Mouse (Mus musculus) kidney, adult 8-10 months (tissue): ENCODE measurements around the gene Cd40.

Experiments used
- DNase-seq, 2 experiments: peaks; one replicate each; pipeline ENCODE4 v3.0.0; 2022

The Cd40 gene

DNA sequence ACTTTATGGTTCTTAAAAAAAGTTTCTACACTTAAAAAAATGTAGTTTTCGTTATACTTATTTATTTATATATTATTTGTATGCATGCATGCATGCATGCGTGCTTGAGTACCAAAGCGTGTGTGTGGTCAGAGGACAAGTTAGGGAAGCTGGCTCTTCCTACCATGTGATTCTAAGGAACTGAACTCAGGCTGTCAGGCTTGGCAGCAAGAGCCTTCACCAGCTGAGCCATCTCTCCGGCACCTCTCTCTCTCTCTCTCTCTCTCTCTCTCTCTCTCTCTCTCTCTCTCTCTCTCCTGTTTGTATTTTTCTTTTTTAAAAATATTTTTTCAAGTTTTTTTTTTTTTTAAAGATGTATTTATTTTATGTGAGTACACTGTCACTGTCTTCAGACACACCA lies 4.5 kb downstream of the Cd40 start:
- DNase-seq: no peak

DNA sequence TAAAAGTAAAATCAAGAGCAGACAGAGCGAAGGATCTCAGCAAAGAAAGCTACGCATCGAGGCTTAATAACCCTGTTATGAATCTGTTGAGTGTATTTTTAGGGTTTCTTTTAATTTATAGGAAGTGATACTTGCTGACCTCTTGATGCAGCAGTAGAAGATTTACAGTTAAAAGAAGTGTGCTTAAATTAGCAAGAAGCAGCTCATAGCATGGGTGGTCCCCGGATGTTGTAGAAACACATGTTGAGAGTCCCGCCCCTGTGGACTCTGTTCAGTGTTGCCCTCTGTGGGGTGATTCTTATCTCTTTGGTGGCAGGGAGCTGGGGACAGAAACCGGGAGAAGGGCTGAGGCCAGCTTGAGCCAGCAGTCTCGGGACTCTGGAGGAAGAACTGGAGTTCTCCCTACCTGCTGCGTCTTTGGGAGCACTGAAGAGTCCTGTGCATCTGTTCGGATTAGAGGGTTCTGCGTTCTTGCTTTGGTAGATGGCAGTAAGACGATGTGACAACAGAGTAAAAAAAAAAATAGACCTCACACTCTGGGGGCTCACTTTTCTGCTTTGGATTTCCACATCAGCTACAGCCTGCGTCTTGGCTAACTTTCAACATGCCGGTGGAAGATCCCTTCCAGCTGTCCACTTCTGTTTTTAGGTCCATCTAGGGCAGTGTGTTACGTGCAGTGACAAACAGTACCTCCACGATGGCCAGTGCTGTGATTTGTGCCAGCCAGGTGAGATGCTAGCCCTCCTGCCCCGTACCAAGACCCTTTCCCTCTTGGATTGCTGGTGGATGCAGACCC lies 6.4 kb downstream of the Cd40 start:
- peak in 1 of 2 experiments; percentile 12 for DNase-seq

DNA sequence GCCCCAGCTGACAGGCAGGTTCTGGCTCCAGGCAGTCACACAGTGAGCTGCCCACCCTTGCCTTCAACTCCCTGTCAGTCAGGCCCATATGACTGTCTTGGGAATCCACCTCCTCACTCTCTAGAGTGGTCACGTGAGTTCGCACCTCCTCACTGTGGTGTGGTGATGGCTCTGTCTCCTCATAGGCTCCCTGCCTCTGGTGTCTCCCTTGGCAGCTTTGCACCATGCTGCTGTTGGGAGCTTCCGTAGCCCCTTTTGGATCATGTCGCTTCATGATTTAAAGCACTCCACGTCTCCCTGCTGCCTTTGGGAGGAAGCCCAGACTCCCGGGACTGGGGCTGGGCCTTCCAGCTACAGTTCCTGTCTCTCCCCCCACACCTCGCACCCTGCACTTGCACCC lies 9.1 kb downstream of the Cd40 start:
- DNase-seq: no peak

DNA sequence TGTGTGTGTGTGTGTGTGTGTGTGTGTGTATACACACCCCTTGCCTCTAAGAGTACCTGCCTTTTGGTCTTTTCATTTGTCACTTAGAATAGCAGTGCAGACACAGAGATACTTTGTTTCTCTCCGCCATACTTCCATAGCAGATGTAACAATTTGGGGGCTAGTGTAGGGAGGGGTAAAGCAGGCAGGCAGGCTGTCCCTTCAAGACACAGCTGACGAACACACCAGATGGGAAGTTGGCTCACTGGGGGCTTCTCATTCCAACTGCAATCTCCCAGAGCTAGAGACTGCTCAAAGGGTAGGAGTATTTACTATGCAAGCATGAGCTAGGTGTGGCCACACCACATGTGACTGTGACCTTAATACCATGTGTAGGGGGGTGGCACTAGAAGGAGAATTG lies 13.4 kb downstream of the Cd40 start:
- DNase-seq: no peak

DNA sequence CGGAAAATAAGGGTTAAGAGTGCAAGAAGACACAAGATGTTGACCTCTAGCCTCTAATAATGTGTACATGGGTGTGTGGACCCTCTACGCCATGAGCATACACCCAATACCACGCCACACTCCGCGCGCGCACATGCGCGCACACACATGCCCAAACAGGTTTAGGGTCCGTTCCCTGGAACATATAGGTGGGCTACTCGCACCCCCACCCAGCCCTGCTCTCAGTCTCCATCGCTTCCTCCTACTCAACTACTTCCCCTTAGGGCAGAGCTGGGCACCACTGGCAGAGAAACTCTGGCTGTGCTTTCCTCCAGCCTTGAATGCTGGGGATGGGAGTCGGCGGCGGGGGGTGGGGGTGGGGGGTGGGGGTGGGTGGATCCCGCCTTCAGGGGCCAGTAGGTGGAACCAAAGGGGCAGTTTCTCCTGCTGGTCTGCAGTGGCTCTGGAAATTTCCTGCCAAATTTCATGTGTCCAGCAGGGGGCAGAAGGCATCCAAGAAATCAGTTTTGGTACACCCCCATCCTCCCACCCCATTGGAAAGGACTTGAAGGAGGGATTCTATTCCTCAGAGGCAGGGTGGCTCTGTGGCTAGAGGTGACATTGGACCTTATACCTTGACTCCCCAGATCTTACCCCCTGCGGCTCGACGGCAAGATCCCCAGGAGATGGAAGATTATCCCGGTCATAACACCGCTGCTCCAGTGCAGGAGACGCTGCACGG lies 14.8 kb downstream of the Cd40 start:
- DNase-seq: peak; percentile 24 to 60

DNA sequence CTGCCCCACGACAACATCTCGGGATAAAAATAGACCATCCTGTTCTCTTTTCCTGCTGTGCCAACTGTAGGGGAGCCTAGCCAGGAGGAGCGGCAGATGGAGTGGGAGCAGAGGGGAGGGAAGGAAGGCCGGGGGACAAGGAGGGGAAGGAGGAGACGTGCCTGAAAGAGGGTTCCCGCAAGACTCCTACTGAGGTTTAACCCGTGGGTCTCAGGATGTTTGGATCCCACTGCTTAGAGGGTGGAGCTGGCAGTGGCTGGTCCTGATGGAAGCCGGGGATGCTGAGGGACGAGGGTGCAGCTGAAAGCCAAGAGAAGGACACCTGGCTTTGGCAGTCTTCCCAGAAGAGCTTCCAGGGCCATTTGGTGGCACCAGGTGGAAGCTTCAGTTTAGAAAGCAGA lies 18.0 kb downstream of the Cd40 start:
- no peak for DNase-seq

DNA sequence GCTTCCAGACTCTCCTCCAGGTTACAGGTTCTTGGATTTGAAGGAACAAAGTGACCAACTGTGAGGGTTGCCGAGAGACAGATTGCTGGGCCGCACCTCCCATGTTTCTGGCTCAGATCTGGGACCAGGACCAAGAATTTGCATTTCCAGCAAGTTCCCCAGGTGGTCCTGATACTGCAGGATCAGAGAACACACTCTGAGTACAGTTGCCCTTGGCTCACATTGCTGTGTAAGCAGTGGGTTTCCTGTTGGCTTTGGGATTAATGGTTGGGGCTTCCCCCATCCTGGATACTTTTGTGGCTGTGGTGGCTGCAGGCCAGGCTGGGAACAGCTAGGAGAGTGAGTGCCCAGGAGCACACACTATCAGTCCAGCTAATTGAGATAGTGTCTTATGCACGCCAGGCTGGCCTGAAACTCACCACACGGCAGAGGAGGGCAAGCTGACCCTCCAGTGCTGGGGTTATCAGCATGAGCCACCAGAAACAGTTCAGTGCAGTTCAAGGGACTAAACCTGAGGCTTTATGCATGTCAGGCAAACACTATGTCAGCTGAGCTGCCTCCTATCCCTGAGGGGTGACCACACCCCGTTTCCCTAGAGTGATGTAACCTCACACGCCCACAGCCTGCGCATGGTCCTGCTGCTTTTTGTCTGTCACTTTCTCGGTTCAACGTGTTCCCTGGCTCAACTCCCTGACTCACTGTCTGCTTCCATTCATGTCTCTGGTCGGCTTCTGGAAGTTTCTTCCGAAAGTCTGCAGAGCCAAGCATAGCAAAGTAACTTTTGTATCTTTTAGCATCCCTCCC lies 18.9 kb downstream of the Cd40 start:
- DNase-seq: no peak

DNA sequence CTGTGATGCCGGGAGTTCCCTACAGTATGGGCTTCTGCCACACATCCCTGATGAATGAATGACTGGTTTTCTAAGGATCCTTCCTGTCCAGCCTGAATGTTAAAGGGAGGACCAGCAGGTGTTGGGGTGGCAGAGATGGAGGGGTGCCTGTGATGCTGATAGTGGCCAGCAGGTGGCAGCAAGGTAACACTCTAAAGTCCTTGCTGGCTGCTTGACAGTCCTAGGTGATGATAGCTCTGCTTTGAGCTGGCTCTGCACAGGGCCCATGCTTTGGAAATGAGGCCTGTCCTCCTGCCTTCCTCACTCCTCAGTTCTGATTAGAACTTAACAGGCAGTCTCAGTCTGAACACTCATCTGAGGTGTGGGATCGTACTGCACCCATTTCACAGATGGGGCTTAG lies 19.5 kb downstream of the Cd40 start:
- DNase-seq: peak; percentile 55 to 84

DNA sequence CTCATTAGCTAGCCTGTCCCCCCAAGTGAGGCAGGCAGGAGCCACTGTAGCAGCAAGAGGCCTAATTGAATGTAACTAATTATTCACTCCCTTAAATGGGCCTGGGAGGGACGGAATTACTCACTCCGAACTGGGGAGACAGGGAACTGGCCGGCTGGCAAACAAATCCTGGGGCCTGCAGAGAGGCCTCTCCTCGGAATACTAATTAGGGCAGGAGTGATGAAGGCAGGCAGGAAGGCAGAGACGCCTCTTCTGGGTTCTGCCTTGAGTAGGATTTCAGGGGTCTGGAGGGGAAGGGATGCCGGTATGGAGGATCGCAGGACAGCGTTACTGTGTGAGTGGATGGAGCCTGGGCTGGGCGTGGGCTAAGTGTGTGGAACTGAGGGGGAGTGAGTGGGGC lies 21.6 kb downstream of the Cd40 start:
- no peak for DNase-seq

DNA sequence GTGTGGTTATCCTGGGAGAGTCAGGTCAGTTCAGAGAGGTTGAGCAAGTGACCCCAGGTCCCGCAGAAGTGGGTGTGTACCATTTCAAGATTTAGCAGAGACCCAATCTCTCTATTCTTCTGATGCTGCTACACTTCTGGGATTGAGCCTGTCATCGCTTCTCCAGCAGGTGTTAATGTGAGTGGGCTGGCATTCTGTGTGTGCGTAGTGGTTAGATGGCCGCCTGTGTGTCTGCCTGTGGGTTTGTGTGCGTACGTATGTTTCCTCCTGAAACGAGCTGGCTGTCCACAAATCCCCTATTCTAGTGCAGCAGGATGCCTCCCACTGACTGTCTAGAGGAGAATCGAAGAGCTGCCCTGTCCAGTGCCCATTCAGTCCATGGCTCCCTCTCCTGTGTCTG lies 22.6 kb downstream of the Cd40 start:
- no peak for DNase-seq

DNA sequence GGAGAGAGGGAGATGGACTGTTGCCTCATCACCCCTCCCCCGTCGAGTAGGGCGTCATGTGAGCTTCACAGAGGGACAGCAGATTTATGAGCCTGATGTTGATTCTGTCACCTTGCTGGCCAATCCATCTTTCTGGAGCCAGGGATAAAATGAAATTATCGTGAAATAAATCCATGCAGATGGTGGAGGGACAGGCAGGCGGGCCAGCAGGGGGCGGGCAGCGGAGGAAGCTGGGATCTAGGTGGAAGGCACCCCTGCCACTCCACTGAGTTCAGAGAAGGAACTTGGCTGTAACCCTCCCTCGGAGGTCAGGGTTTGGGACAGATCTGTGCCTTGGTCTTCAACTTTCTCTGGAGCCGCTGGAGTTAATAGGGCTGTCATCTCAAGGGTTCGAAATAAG lies 23.2 kb downstream of the Cd40 start:
- DNase-seq: no peak

DNA sequence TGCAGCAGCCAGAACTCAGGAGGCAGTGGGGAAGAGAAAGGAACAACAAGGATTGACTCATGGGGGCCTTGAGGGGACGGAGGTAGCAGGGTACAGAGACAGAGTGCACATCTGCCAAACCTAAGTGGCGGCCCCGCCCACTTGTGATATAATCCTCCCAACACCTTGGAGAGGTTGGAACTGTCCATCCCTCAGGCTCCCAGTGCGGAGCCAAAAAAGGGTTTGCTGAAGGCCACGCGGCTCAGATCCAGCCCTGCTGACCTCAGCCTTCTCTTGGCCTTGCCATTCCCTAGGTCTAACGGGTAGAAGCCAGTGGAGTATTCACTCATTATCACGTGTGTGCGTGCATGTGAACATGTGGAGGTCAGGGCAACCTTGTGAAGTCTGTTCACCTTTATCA lies 25.2 kb downstream of the Cd40 start:
- DNase-seq: no peak

DNA sequence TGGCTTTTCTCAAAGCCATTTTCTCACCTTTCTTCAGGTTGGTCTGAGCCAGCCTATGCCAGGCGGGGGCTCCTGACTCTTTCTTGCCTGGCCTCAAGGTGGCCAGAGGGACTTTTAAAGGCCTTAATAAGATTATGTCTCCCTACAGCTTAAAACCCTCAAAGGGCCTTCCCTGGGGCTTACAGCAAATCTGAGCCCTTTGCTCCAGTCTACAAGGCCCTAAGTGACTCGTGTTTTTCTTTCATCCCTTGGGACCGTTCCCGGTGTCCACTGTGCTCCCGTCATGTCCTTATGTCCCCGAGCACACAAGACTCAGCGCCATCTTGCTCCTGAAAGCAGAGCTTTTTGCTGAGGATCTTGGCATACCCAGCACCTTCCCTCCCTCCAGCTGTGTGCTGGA lies 25.8 kb downstream of the Cd40 start:
- DNase-seq: no peak

DNA sequence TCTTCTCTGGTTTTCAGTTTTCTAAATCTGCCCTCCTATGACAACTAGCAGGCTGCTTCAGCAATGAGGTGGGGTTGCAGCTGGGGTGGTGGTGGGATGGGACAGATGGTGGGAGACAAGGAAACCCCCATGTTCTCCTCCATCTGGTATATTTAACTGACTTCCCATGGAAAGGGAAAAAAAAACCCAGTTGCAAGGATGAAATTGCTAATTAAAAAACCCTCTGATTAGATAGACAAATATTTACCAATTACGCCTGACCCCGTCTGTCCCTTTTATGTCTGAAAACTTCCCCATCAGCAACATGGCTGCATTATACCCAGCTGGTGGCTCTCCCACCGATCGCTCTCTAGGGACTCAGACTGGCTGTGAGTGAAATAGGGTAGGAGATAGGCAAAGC lies 31.2 kb downstream of the Cd40 start:
- no peak for DNase-seq

DNA sequence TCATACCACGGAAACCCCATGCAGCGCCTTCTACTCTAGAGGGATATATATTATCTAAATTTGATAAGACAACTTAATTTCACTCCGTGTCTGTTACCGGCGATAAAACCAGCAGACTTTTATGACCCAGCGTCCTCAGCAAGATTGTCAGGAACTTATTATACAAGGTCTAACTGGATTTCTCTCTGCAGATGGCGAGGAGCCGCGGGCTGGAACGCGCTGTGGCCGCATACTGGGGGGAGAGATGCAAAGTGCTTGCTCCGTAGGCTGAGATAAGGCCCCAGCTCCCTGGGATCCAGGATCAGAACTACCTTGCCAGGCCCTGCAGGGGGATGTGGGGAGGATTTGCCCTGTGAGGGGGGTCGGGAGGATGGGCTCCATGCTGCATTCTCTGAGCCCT lies 34.0 kb downstream of the Cd40 start:
- no peak for DNase-seq

DNA sequence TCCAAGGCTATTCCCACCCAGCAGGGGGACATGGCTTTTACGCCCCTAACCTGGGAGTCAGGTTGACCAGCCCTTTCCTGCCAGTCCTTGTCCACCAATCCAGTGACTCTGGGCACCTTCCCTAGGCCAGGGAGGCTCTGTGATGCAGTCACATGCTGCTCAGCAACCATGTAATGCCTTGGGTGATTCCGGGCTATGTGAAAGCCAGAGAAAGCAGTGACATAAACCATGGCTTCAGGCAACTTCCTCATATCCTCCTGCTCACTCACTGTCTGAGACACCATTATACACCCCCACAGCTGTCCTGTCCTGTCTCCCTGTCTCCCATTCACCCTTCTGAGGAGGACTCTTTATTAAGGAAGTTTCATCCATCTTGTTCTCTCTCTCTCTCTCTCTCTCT lies 35.2 kb downstream of the Cd40 start, which contains the start of gene 1700025C18Rik:
TSS of gene 1700025C18Rik (minus strand) at position 101 of the 400 bp plus-strand sequence.
- no peak for DNase-seq

DNA sequence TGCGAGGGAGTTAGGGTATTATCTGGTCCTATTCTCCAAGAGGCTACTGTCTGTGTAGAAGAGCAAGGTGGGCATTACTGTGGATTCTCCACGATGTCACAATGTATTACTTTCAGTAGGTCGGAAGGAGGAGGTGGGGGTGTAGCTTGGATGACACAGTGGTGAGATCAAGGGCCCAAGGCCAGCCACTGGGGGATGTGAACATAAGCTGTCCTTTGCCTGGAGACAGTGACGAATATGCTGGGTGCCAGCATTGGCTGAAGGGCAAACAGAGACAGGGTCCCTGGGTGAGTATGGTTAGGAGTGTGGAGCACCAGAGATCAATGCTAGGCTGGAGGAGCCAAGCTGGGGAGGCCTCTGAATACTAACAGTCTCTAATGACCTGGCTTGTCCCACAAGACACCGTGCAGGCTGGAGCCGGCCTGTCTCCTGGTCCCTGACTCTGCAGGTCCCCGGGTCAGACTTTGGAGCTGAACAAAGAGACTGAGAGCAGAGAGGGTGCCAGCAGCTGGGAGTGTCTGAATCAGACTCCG lies 36.1 kb downstream of the Cd40 start:
- DNase-seq: no peak

DNA sequence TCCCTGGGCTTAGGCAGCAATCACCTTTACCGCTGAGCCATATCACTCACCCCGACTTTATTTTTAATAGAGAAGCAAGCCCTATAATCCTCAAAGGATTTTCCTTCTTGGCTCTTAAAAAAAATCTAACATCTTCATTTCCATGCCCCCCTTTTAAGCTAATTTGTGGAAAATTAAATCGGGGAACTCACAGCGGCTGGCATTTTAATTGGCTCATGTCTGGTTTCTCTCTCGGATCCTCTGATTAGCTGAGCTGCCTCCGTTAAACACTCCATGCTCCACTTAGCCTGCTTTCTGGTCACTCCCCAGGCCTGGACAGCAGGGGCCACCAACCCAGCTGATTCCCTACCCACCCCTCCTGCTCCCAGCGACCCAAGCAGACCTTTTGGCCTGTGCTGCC lies 37.0 kb downstream of the Cd40 start:
- DNase-seq: no peak

DNA sequence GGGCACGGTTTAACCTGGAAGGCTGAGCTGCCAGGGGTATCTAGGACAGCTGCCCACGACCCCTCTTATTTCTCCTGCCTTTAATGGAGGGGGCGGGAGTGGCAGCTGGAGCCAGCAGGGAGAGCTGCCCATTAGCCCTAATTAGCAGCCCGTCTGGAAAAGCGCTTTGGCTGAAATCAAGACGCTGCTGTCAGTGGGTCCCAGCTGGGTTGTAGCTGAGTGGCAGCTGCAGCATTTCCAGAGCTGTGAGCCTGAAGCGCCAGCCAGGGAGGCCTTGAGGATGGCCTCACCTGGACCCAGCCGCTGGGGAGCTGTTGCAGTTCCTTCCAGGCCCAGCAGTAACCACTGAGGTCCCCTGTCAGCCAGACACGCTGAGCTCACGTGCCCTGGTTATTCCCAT lies 40.9 kb downstream of the Cd40 start:
- no peak for DNase-seq

DNA sequence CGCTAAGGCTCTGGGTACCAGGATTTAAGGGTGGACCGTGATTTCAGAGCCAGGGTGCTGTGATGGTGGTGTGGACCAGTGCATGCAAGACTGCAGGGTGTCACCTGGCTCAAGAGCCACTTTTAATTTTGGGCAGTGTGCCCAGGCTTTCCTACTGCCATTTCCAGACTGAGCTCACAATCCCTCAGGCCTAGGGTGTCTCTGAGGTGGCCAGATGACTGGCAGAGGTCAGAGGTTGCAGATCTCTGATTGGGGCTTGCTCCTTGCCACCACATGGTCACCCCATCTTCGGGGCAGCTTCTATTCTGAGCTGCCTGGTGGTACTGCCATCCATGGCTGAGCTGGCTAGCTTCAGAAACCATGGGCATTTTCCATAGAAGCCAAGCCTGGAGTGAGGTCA lies 43.4 kb downstream of the Cd40 start:
- peak; percentile 54 to 61 for DNase-seq

DNA sequence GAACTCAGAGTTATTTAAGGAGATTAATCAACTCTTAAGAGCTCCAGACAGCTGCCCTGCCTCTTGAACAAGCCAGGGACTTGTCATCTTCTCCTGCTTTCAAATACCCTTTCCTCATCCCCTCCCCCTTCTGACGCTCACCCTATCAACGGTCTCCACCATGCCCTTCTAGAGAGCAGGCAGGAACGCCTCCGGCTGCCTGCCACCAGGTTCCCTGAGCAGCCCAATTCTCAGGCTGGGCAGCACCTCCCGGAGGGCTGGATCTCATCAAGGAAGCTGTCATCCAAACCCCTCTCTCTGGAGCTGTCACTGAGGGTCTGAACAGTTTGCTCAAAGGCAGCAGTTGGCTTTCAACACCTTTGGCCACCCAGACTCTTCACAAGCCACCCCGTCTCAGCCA lies 45.3 kb downstream of the Cd40 start:
- DNase-seq: no peak

DNA sequence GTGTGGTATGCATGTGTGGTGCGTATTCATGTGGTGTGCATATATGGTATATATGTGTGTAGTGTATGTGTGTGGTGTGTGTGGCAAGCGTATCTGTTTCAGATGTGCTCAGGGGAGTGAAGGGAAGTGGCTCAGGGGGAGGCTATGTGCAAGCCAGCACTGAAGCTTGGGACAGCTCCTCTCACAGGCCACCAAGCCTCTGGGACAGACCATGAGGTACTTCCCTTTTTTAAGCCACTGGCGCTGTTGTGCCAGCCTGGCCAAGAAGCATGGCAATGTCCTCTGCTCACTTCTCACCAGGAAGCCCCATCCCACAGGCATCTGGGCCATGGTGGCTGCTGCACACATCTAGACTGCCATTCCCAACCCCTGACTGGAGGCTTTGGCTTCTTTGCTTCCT lies 47.5 kb downstream of the Cd40 start:
- no peak for DNase-seq

DNA sequence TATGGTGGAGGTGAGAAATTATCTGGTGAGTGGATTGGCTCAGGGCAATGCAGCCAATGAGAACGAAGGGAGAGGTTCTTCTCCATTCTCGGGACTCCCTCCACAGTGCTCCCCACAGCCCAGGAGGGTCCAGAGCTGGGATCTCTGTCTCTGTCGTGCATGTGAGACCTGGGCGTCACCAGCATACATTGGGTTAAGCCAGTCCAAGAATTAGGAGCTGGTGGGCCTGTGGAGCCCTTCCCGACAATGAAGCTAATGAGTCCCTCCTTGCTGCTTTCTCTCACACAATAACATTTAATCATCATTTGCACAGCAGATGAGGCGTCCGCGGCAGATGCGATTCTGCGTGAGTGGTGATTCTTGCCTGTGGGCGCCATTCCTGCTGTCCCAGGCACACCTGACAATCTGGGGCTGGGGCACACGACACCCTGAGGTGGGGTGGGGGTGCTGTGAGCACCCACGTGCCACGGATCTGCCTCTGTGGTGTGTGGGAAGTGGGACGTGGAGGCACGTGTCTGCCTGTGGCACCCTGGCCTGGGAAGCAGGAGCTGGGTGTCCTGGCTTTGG lies 50.2 kb downstream of the Cd40 start:
- DNase-seq: no peak
